Mouse (Mus musculus): ENCODE measurements at regions not wholly inside any gene's neighbourhood (a gene's known extent, or its start where the extent isn't known, plus 50 kb on each side); places are given as distances from the start of the nearest gene placed in this dataset.
A peak's percentile ranks its signal among the peaks of the same experiment; 100 is the strongest.

DNA sequence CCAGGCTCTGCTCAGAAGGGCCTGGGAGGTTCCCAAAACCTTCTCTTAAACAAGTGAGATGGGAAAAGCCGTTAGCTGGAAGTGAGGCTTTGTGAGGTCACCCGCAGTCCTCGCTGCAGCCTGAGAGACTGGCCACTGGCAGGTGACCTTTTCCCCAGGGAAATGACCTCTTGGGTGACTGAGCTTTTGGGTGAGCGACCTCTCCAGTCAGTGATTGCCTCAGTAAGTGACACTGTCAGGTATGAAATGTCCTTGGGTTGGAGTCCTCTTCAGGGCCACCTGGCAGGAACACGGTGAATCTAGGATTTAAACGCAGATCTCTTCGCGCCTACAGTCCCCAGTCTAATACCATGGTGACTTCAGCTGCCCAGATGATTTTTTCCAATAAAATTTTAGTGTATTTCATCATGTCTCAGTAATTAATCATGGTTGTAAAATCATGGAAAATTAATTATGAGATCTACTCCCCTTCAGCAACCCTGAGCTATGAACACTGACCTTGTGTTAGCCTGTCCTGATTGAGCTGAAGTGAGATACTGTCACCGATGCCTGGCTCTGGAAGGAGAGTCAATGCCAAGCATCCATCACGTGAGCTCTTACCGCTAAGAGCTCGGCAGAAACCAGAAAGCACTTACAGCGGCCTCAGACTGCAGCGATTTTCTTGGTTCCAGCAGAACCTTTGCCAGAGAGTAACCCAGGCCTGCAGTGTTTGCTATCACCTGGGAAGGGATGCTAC lies 87.5 kb upstream of the Sulf2 start:
- Histone ChIP-seq H3K27ac (ENCODE audit: low read depth, low read length) (no peak overlapping the region), H3K4me3 (ENCODE audit: low read depth, low read length) (no peak overlapping the region), H3K9me3 (ENCODE audit: control insufficient read depth, low read length) (no peaks in the 10 kb centered on the region), H3K9ac (ENCODE audit: low read length) (no peak overlapping the region), H3K27me3 (ENCODE audit: control insufficient read depth, insufficient read depth, low read length) (no peaks in the 10 kb centered on the region), H3K4me1 (ENCODE audit: control insufficient read depth, insufficient read depth, low read length) (peaks cover 1% of the 10 kb centered on the region), H3K36me3 (ENCODE audit: control insufficient read depth, insufficient read depth, low read length) (no peaks in the 10 kb centered on the region), H3K4me2 (no peak overlapping the region)
- WGBS: 79% methylated on average over 14 of the region's 14 CpGs
- DNase-seq (ENCODE audit: low spot score, missing footprints) (no peak), ATAC-seq (ENCODE audit: low FRiP score) (no peak)

GRCm38 (mm10) chr2:166241310-166241709 lies 85.8 kb upstream of the Sulf2 start:
- no peak overlapping the region for H3K27ac ChIP-seq (ENCODE audit: low read depth, low read length)
- no peak overlapping the region for H3K9ac ChIP-seq (ENCODE audit: low read length)
- no peaks in the 10 kb centered on the region for H3K9me3 ChIP-seq (ENCODE audit: control insufficient read depth, low read length)
- ATAC-seq (ENCODE audit: low FRiP score) (no peak), DNase-seq (ENCODE audit: low spot score, missing footprints) (no peak)
- H3K36me3 ChIP-seq (ENCODE audit: control insufficient read depth, insufficient read depth, low read length): no peaks in the 10 kb centered on the region
- no peak overlapping the region for H3K4me3 ChIP-seq (ENCODE audit: low read depth, low read length)
- no peak overlapping the region for H3K4me2 ChIP-seq
- no peaks in the 10 kb centered on the region for H3K27me3 ChIP-seq (ENCODE audit: control insufficient read depth, insufficient read depth, low read length)
- WGBS: 97% methylated on average over 3 of the region's 3 CpGs
- H3K4me1 ChIP-seq (ENCODE audit: control insufficient read depth, insufficient read depth, low read length): peaks cover 9% of the 10 kb centered on the region

DNA sequence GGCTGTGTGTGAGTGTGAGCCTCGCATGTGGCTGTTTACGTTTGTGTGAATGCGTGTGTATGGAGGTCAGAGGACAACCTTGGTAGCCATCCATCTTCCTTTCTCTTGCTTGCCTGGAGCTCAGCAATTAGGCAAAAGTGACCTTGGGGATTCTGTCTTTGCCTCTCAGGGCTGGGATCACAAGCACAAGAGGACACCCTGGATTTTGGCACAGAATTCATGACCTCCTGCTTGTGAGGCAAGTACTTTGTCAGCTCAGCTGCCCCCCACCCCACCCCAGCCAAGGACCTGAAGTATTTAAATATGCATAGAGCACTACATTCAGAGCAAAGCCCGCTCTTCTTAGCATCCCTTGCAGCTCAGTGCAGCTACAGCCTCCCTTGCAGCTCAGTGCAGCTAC lies 84.6 kb upstream of the Sulf2 start:
- Histone ChIP-seq H3K9me3 (ENCODE audit: control insufficient read depth, low read length) (no peaks in the 10 kb centered on the region), H3K9ac (ENCODE audit: low read length) (no peak overlapping the region), H3K36me3 (ENCODE audit: control insufficient read depth, insufficient read depth, low read length) (no peaks in the 10 kb centered on the region), H3K4me1 (ENCODE audit: control insufficient read depth, insufficient read depth, low read length) (peaks cover 9% of the 10 kb centered on the region), H3K27ac (ENCODE audit: low read depth, low read length) (no peak overlapping the region), H3K27me3 (ENCODE audit: control insufficient read depth, insufficient read depth, low read length) (no peaks in the 10 kb centered on the region), H3K4me2 (no peak overlapping the region), H3K4me3 (ENCODE audit: low read depth, low read length) (no peak overlapping the region)
- DNase-seq (ENCODE audit: low spot score, missing footprints): no peak
- WGBS: 96% methylated on average over 4 of the region's 4 CpGs
- ATAC-seq (ENCODE audit: low FRiP score): no peak

DNA sequence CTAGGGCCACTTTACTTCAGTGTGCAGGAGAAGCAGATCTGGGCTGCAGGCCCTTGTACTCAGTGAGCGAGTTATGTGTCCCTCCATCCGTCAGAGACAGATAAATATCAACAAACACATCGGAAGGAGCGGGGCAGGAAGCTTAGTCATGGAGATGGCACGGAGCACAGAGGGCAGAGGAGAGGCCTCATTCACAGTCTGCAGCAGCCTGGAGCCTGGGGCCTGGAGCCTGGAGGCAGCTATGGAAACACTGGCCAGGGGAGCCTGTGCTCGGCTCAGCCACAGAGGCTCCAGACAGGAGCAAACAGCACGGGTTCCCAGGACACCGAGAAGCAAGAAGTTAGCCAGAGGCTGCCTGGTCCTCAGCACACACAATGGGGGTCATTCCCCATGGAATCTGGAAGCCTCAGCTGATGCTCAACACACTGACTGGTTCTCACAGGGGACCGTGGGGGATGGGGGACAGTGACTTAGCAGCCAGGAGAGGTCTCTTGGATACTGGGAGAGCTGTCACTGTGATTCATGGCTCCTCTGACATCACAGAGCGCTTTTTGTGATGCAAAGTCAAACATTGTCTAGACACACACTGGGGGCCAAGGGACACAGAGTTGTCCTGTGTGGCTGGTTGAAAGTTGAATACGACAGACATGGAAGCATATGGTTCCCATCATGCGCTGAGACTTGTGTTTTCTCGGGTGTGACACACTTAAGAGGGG lies 82.2 kb upstream of the Sulf2 start:
- H3K27me3 ChIP-seq (ENCODE audit: control insufficient read depth, insufficient read depth, low read length): no peaks in the 10 kb centered on the region
- no peak overlapping the region for H3K4me3 ChIP-seq (ENCODE audit: low read depth, low read length)
- peak; percentile 89 for DNase-seq (ENCODE audit: low spot score, missing footprints)
- H3K4me1 ChIP-seq (ENCODE audit: control insufficient read depth, insufficient read depth, low read length): peaks cover 9% of the 10 kb centered on the region
- peak overlapping the region; percentile 40; the same call in 1 of the 2 replicates for H3K27ac ChIP-seq (ENCODE audit: low read depth, low read length)
- H3K4me2 ChIP-seq: no peak overlapping the region
- ATAC-seq (ENCODE audit: low FRiP score): peak; percentile 78
- H3K9me3 ChIP-seq (ENCODE audit: control insufficient read depth, low read length): no peaks in the 10 kb centered on the region
- H3K9ac ChIP-seq (ENCODE audit: low read length): peak overlapping the region; percentile 17; the same call in 1 of the 2 replicates
- 52% methylated on average over 13 of the region's 13 CpGs for WGBS
- no peaks in the 10 kb centered on the region for H3K36me3 ChIP-seq (ENCODE audit: control insufficient read depth, insufficient read depth, low read length)

DNA sequence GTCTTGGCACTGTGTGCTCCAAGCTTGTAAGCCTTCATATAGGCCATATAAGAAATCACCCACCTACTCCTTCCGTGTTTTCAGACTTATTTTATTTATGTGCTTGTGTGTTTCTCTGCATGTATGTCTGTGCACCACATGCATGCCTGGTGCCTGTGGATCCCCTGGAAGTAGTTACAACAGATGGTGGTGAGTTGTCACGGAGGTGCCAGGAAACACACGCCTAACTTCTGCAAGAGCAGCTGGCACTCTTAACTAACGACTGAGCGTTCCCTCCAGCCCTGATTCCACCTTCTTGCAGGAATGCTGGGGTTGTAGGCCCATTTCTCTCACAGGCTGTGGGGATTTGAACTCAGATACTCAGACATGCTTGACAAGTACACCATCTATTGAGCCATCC lies 80.6 kb upstream of the Sulf2 start:
- Histone ChIP-seq H3K27ac (ENCODE audit: low read depth, low read length) (no peak overlapping the region), H3K4me2 (no peak overlapping the region), H3K4me3 (ENCODE audit: low read depth, low read length) (no peak overlapping the region), H3K27me3 (ENCODE audit: control insufficient read depth, insufficient read depth, low read length) (no peaks in the 10 kb centered on the region), H3K9ac (ENCODE audit: low read length) (no peak overlapping the region), H3K36me3 (ENCODE audit: control insufficient read depth, insufficient read depth, low read length) (no peaks in the 10 kb centered on the region), H3K4me1 (ENCODE audit: control insufficient read depth, insufficient read depth, low read length) (peaks cover 9% of the 10 kb centered on the region), H3K9me3 (ENCODE audit: control insufficient read depth, low read length) (no peaks in the 10 kb centered on the region)
- ATAC-seq (ENCODE audit: low FRiP score): no peak
- 93% methylated on average over 5 of the region's 5 CpGs for WGBS
- no peak for DNase-seq (ENCODE audit: low spot score, missing footprints)

GRCm38 (mm10) chr2:166234579-166235212 lies 79.2 kb upstream of the Sulf2 start:
- Histone ChIP-seq H3K27ac (ENCODE audit: low read depth, low read length) (no peak overlapping the region), H3K4me3 (ENCODE audit: low read depth, low read length) (no peak overlapping the region)
- WGBS: 79% methylated on average over 7 of the region's 7 CpGs

DNA sequence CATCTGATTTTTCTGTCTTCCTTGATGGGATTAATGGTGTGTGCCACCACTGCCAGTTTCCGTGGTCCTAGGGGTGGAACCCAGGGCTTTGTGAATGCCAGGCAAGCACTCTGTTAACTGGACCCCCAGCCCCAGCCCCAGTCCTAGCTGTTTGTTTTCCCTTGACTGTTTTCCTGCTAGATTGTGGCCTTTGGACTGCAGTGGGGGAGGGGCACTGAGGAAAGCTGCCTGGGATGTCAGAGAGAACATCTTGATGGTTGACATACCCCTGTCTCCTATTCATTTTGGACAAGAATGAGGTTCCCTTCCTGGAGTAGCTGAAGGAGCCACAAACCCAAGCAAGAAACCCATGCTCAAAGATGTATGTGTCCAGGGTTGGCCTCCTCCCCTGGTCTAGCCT lies 77.8 kb upstream of the Sulf2 start:
- Histone ChIP-seq H3K27ac (ENCODE audit: low read depth, low read length) (no peak overlapping the region), H3K9me3 (ENCODE audit: control insufficient read depth, low read length) (no peaks in the 10 kb centered on the region), H3K27me3 (ENCODE audit: control insufficient read depth, insufficient read depth, low read length) (no peaks in the 10 kb centered on the region), H3K9ac (ENCODE audit: low read length) (no peak overlapping the region), H3K36me3 (ENCODE audit: control insufficient read depth, insufficient read depth, low read length) (no peaks in the 10 kb centered on the region), H3K4me3 (ENCODE audit: low read depth, low read length) (no peak overlapping the region), H3K4me1 (ENCODE audit: control insufficient read depth, insufficient read depth, low read length) (peaks cover 9% of the 10 kb centered on the region), H3K4me2 (no peak overlapping the region)
- WGBS: 80% methylated on average over 1 of the region's 1 CpGs
- DNase-seq (ENCODE audit: low spot score, missing footprints) (no peak), ATAC-seq (ENCODE audit: low FRiP score) (no peak)

More at GRCm38 (mm10) chr2:166234579-166235212, 79.2 kb upstream of the Sulf2 start:
- DNase-seq (ENCODE audit: low spot score, missing footprints): no peak
- Histone ChIP-seq H3K27me3 (ENCODE audit: control insufficient read depth, insufficient read depth, low read length) (no peaks in the 10 kb centered on the region), H3K4me1 (ENCODE audit: control insufficient read depth, insufficient read depth, low read length) (peaks cover 9% of the 10 kb centered on the region), H3K9me3 (ENCODE audit: control insufficient read depth, low read length) (no peaks in the 10 kb centered on the region), H3K9ac (ENCODE audit: low read length) (no peak overlapping the region), H3K4me2 (no peak overlapping the region), H3K36me3 (ENCODE audit: control insufficient read depth, insufficient read depth, low read length) (no peaks in the 10 kb centered on the region)
- no peak for ATAC-seq (ENCODE audit: low FRiP score)

- ATAC-seq (ENCODE audit: low FRiP score): no peak
- H3K4me1 ChIP-seq (ENCODE audit: control insufficient read depth, insufficient read depth, low read length): peaks cover 2% of the 10 kb centered on the region
These were observed 76.9 kb upstream of the Sulf2 start for GRCm38 (mm10) chr2:166232376-166232775.

GRCm38 (mm10) chr2:166230617-166231016 lies 75.2 kb upstream of the Sulf2 start:
- no peaks in the 10 kb centered on the region for H3K36me3 ChIP-seq (ENCODE audit: control insufficient read depth, insufficient read depth, low read length)
- H3K4me1 ChIP-seq (ENCODE audit: control insufficient read depth, insufficient read depth, low read length): peaks cover 3% of the 10 kb centered on the region
- DNase-seq (ENCODE audit: low spot score, missing footprints) (no peak), ATAC-seq (ENCODE audit: low FRiP score) (no peak)
- no peak overlapping the region for H3K27ac ChIP-seq (ENCODE audit: low read depth, low read length)
- H3K4me2 ChIP-seq: no peak overlapping the region
- no peak overlapping the region for H3K9ac ChIP-seq (ENCODE audit: low read length)
- H3K4me3 ChIP-seq (ENCODE audit: low read depth, low read length): no peak overlapping the region
- H3K9me3 ChIP-seq (ENCODE audit: control insufficient read depth, low read length): no peaks in the 10 kb centered on the region
- no peaks in the 10 kb centered on the region for H3K27me3 ChIP-seq (ENCODE audit: control insufficient read depth, insufficient read depth, low read length)
- whole genome bisulfite sequencing: 91% methylated on average over 6 of the region's 6 CpGs

More at GRCm38 (mm10) chr2:166232376-166232775, 76.9 kb upstream of the Sulf2 start:
- Histone ChIP-seq H3K4me3 (ENCODE audit: low read depth, low read length) (no peak overlapping the region), H3K36me3 (ENCODE audit: control insufficient read depth, insufficient read depth, low read length) (no peaks in the 10 kb centered on the region), H3K4me2 (no peak overlapping the region), H3K27me3 (ENCODE audit: control insufficient read depth, insufficient read depth, low read length) (no peaks in the 10 kb centered on the region), H3K9ac (ENCODE audit: low read length) (no peak overlapping the region), H3K9me3 (ENCODE audit: control insufficient read depth, low read length) (no peaks in the 10 kb centered on the region), H3K27ac (ENCODE audit: low read depth, low read length) (no peak overlapping the region)
- no peak for DNase-seq (ENCODE audit: low spot score, missing footprints)
- 64% methylated on average over 3 of the region's 3 CpGs for WGBS

All from midbrain, embryonic 11.5 days (tissue).